Mouse (Mus musculus): ENCODE results near the gene Unc13b.

DNA sequence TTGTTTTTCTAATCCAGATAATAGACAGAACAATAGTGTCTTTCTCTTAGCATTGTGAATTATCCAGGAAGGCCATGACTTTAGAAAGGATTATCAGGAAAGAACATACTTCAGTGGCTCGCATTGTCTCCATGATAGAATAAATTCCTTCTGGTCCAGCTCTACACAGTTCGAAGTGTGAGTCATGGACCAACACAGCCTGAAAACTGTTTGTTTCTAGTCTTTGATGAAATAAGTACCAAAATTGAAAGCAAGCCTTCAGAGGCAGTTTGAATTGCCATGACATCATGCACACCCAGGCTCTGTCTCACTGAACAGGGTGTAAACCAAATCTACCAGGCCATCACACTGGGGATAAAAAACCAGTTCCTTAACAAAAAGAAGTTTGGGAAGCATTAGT is 128.7 kb downstream of the Unc13b start:
- TF ChIP-seq CTCF (IDR thresholded peaks at IDR 0.05; ENCODE audit: extremely low read depth, insufficient read depth, insufficient read length, insufficient replicate concordance) (no peak), POLR2A (IDR thresholded peaks at IDR 0.05; ENCODE audit: low read depth, low read length) (no peak)

Measured in spleen, adult 2 months (tissue).